Mouse (Mus musculus): ENCODE measurements at regions not wholly inside any gene's neighbourhood (a gene's known extent, or its start where the extent isn't known, plus 50 kb on each side); places are given as distances from the start of the nearest gene placed in this dataset.

GRCm38 (mm10) chr11:21478191-21478590, 93.8 kb upstream of the Wdpcp start:
- DNase-seq (ENCODE audit: low read depth, low spot score), result no peak

- no peak for DNase-seq (ENCODE audit: low read depth, low spot score)
Observed at GRCm38 (mm10) chr11:21470711-21471110, 99.7 kb upstream of the Ugp2 start.

GRCm38 (mm10) chr11:21468465-21468864, 97.5 kb upstream of the Ugp2 start:
- DNase-seq (ENCODE audit: low read depth, low spot score), result peak; percentile 2

GRCm38 (mm10) chr11:21460011-21460410, 89.0 kb upstream of the Ugp2 start:
- no peak for DNase-seq (ENCODE audit: low read depth, low spot score)

- DNase-seq (ENCODE audit: low read depth, low spot score), result peak; percentile 48
Observed at GRCm38 (mm10) chr11:21453308-21454106, 82.5 kb upstream of the Ugp2 start.

GRCm38 (mm10) chr11:21433726-21434125, 62.7 kb upstream of the Ugp2 start:
- no peak for DNase-seq (ENCODE audit: low read depth, low spot score)

GRCm38 (mm10) chr11:21430021-21430420, 59.0 kb upstream of the Ugp2 start:
- no peak for DNase-seq (ENCODE audit: low read depth, low spot score)

- DNase-seq (ENCODE audit: low read depth, low spot score), result no peak
Observed at GRCm38 (mm10) chr11:21428749-21429148, 57.7 kb upstream of the Ugp2 start.

- no peak for DNase-seq (ENCODE audit: low read depth, low spot score)
Observed at GRCm38 (mm10) chr11:21428013-21428317, 57.0 kb upstream of the Ugp2 start.

GRCm38 (mm10) chr11:21427291-21428012, 56.5 kb upstream of the Ugp2 start:
- DNase-seq (ENCODE audit: low read depth, low spot score), result no peak

GRCm38 (mm10) chr11:21425480-21426101, 54.6 kb upstream of the Ugp2 start:
- no peak for DNase-seq (ENCODE audit: low read depth, low spot score)

- DNase-seq (ENCODE audit: low read depth, low spot score), result no peak
Observed at GRCm38 (mm10) chr11:21424345-21424744, 53.3 kb upstream of the Ugp2 start.

- DNase-seq (ENCODE audit: low read depth, low spot score), result no peak
Observed at GRCm38 (mm10) chr11:21422281-21422878, 51.4 kb upstream of the Ugp2 start.
